Mouse (Mus musculus): ENCODE measurements at regions not wholly inside any gene's neighbourhood (a gene's known extent, or its start where the extent isn't known, plus 50 kb on each side); places are given as distances from the start of the nearest gene placed in this dataset.

GRCm38 (mm10) chr12:106796596-106796995, 691.8 kb upstream of the 3110018I06Rik start:
- DNase-seq, result no peak

GRCm38 (mm10) chr12:106819736-106820135, 668.7 kb upstream of the 3110018I06Rik start:
- DNase-seq, result no peak

DNA sequence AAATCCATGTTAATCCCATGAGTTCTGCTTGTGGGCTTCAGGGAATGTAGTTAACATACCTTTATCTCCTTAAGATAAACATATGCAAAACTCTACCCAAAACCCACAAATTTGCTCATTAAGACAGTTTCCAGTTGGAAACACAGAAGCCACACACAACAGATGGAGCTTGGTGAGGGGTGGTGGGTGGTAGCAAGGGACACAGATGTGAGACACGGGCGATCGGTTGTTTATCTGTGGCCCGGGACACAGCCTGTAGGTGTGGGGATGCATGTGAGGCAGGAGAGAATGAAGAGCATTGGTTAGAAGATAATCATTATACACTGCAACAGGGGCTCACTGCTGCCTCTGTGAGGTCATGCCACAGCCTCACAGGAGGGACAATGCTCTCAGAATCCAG, 666.1 kb upstream of the 3110018I06Rik start:
- DNase-seq, result no peak

DNA sequence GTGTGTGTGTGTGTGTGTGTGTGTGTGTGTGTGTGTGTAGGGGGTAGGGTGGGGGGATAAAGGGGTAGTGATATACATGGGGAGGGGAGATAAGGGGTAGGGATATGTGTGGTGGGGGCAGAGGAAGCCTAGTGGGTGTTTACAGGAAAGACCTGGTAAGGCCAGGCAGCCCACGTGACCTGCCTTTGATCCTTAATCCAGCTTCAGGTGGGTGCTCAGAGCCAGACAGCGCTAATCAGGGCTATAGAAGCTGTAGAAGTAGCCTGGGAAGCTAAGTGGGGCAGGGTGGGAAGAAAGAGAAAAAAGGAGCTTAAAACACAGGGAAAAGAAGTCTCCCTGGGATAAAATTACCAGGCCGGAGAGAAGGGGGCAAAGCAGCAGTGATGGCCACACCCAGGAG, 659.9 kb upstream of the 3110018I06Rik start:
- no peak for DNase-seq

DNA sequence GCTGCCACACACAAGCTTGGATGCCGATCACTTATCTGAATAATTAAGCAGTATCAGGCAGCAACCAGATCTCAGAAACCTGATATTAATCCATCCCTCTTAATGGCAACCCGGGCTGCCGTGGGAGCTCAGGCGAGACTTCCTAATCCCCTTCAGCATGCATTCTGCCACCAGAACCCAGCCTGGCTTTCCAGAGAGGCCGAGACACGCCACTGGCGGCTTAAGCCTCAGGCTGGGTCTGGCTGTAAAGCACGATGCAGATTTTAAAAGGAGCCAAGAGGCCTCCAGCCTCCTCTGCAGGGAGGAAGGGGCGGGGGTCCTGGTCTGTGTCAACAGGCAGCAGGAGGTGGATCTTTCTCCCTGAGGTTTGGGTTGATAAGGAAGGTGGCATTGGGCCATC, 659.1 kb upstream of the 3110018I06Rik start:
- no peak for DNase-seq

GRCm38 (mm10) chr12:106835241-106835640, 653.2 kb upstream of the 3110018I06Rik start:
- no peak for DNase-seq

- no peak for DNase-seq
These were observed 648.8 kb upstream of the 3110018I06Rik start for GRCm38 (mm10) chr12:106839618-106840017.

GRCm38 (mm10) chr12:106840150-106840651, 648.2 kb upstream of the 3110018I06Rik start:
- DNase-seq, result no peak

GRCm38 (mm10) chr12:106841996-106842395, 646.4 kb upstream of the 3110018I06Rik start:
- no peak for DNase-seq

DNA sequence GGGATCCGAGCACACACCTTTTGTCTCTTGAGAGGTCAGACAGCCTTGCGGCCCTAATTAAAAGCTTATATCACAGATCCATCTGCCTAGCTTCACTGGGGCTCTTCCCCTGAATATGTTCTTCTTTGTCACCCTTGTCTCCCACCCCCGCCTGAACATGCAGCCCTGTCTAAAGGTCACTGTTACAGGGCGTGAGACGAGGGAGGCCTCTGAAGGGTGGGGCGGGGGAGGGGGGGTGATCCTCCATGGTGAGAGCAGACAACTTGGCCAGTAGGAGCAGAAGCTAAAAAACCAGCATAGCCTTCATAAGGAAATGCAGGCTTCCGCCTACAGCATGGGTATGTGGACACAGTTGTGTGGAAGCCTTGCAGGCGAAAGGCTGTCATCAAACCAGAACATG, 646.0 kb upstream of the 3110018I06Rik start:
- no peak for DNase-seq

- no peak for DNase-seq
These were observed 636.8 kb upstream of the 3110018I06Rik start for GRCm38 (mm10) chr12:106851666-106852065.

DNA sequence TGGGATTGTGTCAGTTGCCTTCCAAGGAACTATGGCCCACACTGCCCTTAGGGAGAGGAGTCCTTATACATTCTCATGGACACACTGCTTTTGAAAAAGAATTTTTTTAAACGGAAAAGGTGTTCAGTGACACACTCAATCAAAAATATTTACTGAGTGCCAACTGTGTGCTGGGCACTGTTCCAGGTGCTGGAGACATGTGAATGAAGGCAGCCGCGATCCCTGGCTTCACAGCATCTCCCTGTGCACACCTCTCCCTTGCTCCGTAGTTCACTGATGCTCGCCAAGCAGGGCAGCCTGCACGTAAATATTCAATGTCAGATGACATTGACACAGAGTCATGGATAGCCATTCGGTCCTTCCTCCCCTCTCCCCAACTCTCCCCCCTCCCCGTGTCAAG, 635.7 kb upstream of the 3110018I06Rik start:
- no peak for DNase-seq

DNA sequence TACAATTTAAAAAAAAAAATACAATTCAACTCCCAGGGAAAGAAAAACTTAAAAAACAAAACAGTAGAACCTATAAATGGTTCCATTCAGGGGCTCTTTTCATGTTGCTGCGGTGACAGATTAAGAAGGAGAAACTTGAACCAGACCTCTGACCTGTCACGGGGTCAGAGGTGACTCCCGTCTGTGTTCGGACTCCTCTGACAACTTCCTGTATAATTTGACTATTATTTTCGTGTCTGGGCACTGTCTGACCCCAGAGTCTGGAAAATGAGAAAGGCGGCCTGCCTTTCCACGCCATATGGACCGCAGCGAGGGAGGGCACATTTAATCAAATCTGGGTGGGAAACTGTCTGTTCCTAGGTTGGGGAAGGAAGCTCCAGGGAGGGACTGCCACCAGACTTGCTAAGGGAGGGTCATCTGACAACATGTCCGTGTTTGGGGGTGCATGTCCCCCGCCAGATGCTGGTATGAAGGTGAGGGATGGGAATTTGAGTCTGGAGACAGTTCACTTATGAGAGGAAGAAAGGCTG, 634.7 kb upstream of the 3110018I06Rik start:
- no peak for DNase-seq

GRCm38 (mm10) chr12:106855520-106855919, 632.9 kb upstream of the 3110018I06Rik start:
- no peak for DNase-seq

DNA sequence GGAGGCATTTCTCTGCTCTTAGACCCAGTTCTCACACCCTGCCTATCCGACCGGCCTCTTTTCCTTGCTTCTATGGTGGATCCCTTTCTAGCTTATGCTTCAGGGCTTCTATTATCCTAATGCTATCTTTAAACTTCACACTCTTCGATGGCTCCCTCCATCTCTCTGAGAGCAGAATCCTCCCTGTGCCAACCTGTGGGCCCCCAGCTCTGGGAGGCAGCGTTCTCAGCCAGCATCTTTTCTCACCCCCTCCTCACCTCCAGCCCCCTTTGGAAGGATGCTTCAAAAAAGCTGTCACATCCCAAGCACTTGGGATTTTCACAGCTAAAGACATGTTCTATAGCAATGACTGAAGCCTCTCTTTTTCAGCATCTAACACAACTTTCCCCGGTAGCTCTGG, 626.8 kb upstream of the 3110018I06Rik start:
- no peak for DNase-seq

- DNase-seq, result no peak
These were observed 624.4 kb upstream of the 3110018I06Rik start for GRCm38 (mm10) chr12:106864076-106864475.

DNA sequence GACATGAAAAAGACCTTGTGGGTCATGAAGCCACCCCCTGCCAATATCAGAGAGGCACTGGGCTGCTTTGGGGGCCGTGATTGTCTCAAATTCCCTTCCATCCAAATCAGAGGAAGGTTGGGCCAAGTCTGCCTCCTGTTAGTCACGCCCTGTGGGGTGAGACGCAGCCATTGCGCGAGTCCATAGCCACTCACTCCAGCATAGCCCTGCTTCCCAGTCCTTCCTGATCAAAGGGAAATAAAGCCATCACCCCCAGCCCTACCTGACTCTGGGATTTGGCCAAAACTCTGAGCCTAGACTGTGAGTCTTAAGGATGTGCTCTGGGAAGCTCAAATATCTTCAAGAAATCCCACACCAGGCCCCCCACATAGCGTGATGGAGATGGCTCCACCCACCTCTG, 620.4 kb upstream of the 3110018I06Rik start:
- no peak for DNase-seq

- DNase-seq, result no peak
These were observed 617.0 kb upstream of the 3110018I06Rik start for GRCm38 (mm10) chr12:106871481-106871880.

- DNase-seq, result no peak
These were observed 615.3 kb upstream of the 3110018I06Rik start for GRCm38 (mm10) chr12:106872966-106873730.

GRCm38 (mm10) chr12:106890319-106890718, 598.1 kb upstream of the 3110018I06Rik start:
- no peak for DNase-seq

- DNase-seq, result no peak
These were observed 594.4 kb upstream of the 3110018I06Rik start for GRCm38 (mm10) chr12:106894061-106894460.

- DNase-seq, result no peak
These were observed 584.2 kb upstream of the 3110018I06Rik start for GRCm38 (mm10) chr12:106904202-106904601.

GRCm38 (mm10) chr12:106912782-106913181, 575.6 kb upstream of the 3110018I06Rik start:
- no peak for DNase-seq

- no peak for DNase-seq
These were observed 565.9 kb upstream of the 3110018I06Rik start for GRCm38 (mm10) chr12:106922571-106922991.
